Mouse (Mus musculus) CH12.LX (cell line): ENCODE results near the gene Napa. TPM values are rescaled to one million over a fixed set of nuclear protein-coding genes. Genes with fewer than 3 reads are reported as not detected.
A peak's percentile ranks its signal among the peaks of the same experiment; 100 is the strongest.

ENCODE experiments used
- DNase-seq: peaks from one replicate; pipeline ENCODE4 v3.0.0-alpha.2; 2013; ENCODE audit errors: extremely low read depth
- H3K27ac ChIP-seq: 2 replicates; pipeline ENCODE4 v1.5.1; 2012; ENCODE audit warnings: low read depth, mild to moderate bottlenecking, control low read depth, moderate library complexity; ENCODE audit not compliant: insufficient read depth
- H3K27me3 ChIP-seq: replicated peaks from 2 replicates; pipeline ENCODE3; 2012; ENCODE audit warnings: inconsistent platforms
- H3K36me3 ChIP-seq, 2 experiments: replicated peaks in 1 of 2; 2 replicates each; pipeline versions ENCODE3 to v1.6.1; 2012; ENCODE audit warnings: inconsistent platforms in 1 of 2, low read length in 1 of 2, mild to moderate bottlenecking in 1 of 2, mixed read lengths in 1 of 2, moderate library complexity in 1 of 2; ENCODE audit not compliant: control insufficient read depth in 1 of 2, insufficient read depth in 1 of 2
- H3K4me1 ChIP-seq, 2 experiments: 2 replicates each; pipeline ENCODE4 v1.6.1; 2012; ENCODE audit warnings: inconsistent platforms in 1 of 2, moderate library complexity in 1 of 2; ENCODE audit not compliant: insufficient read depth in 2 of 2, control insufficient read depth in 1 of 2
- H3K4me2 ChIP-seq: 2 replicates; pipeline ENCODE4 v1.6.1; 2012; ENCODE audit warnings: low read depth, mild to moderate bottlenecking, control low read depth; ENCODE audit not compliant: poor library complexity, insufficient read depth, severe bottlenecking
- H3K4me3 ChIP-seq, 3 experiments: fragments of 150-350 bp in 1 of 3; sonication (generic) in 1 of 3; replicated peaks in 1 of 3; 2 replicates each; pipeline versions ENCODE3 to v1.5.1; 2011 to 2012; ENCODE audit warnings: low read depth in 2 of 3, low read length in 2 of 3, mild to moderate bottlenecking in 2 of 3, moderate library complexity in 2 of 3, control low read depth in 1 of 3, improper control_type of control experiment in 1 of 3, inconsistent platforms in 1 of 3, mixed read lengths in 1 of 3; ENCODE audit not compliant: poor library complexity in 1 of 3
- H3K79me2 ChIP-seq: replicated peaks from 2 replicates; pipeline ENCODE4 v1.6.1; 2012; ENCODE audit warnings: mild to moderate bottlenecking, moderate library complexity; ENCODE audit not compliant: control insufficient read depth, poor library complexity, insufficient read depth, severe bottlenecking; ENCODE audit errors: extremely low read depth
- H3K9ac ChIP-seq: 2 replicates; pipeline ENCODE4 v1.6.1; 2012; ENCODE audit warnings: low read depth, mild to moderate bottlenecking, control low read depth, moderate library complexity; ENCODE audit not compliant: insufficient read depth
- H3K9me3 ChIP-seq: replicated peaks from 2 replicates; pipeline ENCODE3; 2012; ENCODE audit warnings: low read length, inconsistent platforms, mixed read lengths
- BHLHE40 ChIP-seq: IDR thresholded peaks from 2 replicates; pipeline ENCODE4 v1.6.1; 2011; ENCODE audit warnings: mild to moderate bottlenecking, low read depth, low read length, improper control_type of control experiment
- CTCF ChIP-seq, 2 experiments: IDR thresholded peaks in 1 of 2; conservative IDR thresholded peaks in 1 of 2; 2 replicates each; pipeline ENCODE4 v1.5.1; 2011 to 2012; ENCODE audit warnings: low read depth in 2 of 2, low read length in 2 of 2, improper control_type of control experiment in 1 of 2, inconsistent platforms in 1 of 2, mild to moderate bottlenecking in 1 of 2, moderate library complexity in 1 of 2
- ELF1 ChIP-seq: IDR thresholded peaks from 2 replicates; pipeline ENCODE4 v1.6.1; 2014; ENCODE audit warnings: low read depth, mild to moderate bottlenecking, inconsistent platforms, low read length, improper control_type of control experiment
- EP300 ChIP-seq: IDR thresholded peaks from 2 replicates; pipeline ENCODE4 v1.6.1; 2011; ENCODE audit warnings: low read length, improper control_type of control experiment
- ETS1 ChIP-seq: conservative IDR thresholded peaks from 2 replicates; pipeline ENCODE4 v1.6.1; 2012; ENCODE audit warnings: low read depth, mild to moderate bottlenecking, inconsistent platforms, low read length, improper control_type of control experiment, moderate library complexity
- IRF4 ChIP-seq: IDR thresholded peaks from 2 replicates; pipeline ENCODE4 v1.6.1; 2014; ENCODE audit warnings: low read depth, mild to moderate bottlenecking, inconsistent platforms, low read length, improper control_type of control experiment
- KAT2A ChIP-seq: IDR thresholded peaks from 2 replicates; pipeline ENCODE4 v1.6.1; 2012; ENCODE audit warnings: low read length, improper control_type of control experiment, inconsistent platforms; ENCODE audit not compliant: insufficient replicate concordance
- MAFK ChIP-seq: IDR thresholded peaks from 2 replicates; pipeline ENCODE4 v1.6.1; 2011; ENCODE audit warnings: low read length, improper control_type of control experiment; ENCODE audit not compliant: insufficient replicate concordance
- MAX ChIP-seq: IDR thresholded peaks from 2 replicates; pipeline ENCODE4 v1.6.1; 2011; ENCODE audit warnings: low read length, improper control_type of control experiment
- MEF2A ChIP-seq: IDR thresholded peaks from 2 replicates; pipeline ENCODE4 v1.6.1; 2014; ENCODE audit warnings: low read depth, mild to moderate bottlenecking, inconsistent platforms, low read length, improper control_type of control experiment, borderline replicate concordance
- MXI1 ChIP-seq: IDR thresholded peaks from 2 replicates; pipeline ENCODE4 v1.6.1; 2011; ENCODE audit warnings: mild to moderate bottlenecking, low read depth, low read length, improper control_type of control experiment
- PAX5 ChIP-seq: IDR thresholded peaks from 2 replicates; pipeline ENCODE4 v1.6.1; 2012; ENCODE audit warnings: low read length, inconsistent platforms, mixed read lengths
- SIN3A ChIP-seq: IDR thresholded peaks from 2 replicates; pipeline ENCODE4 v1.6.1; 2012; ENCODE audit warnings: low read length, improper control_type of control experiment, inconsistent platforms
- SMC3 ChIP-seq: IDR thresholded peaks from 2 replicates; pipeline ENCODE4 v1.6.1; 2011; ENCODE audit warnings: low read depth, low read length, improper control_type of control experiment
- TBP ChIP-seq: conservative IDR thresholded peaks from 2 replicates; pipeline ENCODE4 v1.6.1; 2011; ENCODE audit warnings: low read depth, low read length, improper control_type of control experiment
- TCF12 ChIP-seq: IDR thresholded peaks from 2 replicates; pipeline ENCODE4 v1.6.1; 2014; ENCODE audit warnings: low read depth, mild to moderate bottlenecking, inconsistent platforms, low read length, improper control_type of control experiment
- UBTF ChIP-seq: IDR thresholded peaks from 2 replicates; pipeline ENCODE4 v1.6.1; 2012; ENCODE audit warnings: low read depth, mild to moderate bottlenecking, inconsistent platforms, low read length, improper control_type of control experiment, moderate library complexity
- ZC3H11A ChIP-seq: IDR thresholded peaks from 2 replicates; pipeline ENCODE4 v1.6.1; 2012; ENCODE audit warnings: low read depth, mild to moderate bottlenecking, inconsistent platforms, low read length, improper control_type of control experiment
- ZKSCAN1 ChIP-seq: IDR thresholded peaks from 2 replicates; pipeline ENCODE4 v1.6.1; 2012; ENCODE audit warnings: low read depth, inconsistent platforms, low read length, improper control_type of control experiment, borderline replicate concordance
- dilution Hi-C: fragments of 300-500 bp; cut with MboI; formaldehyde crosslinking; loops from 2 replicates; pipeline ENCODE4 v1.14.3; 2020; ENCODE audit warnings: low sequenced_read_pairs; ENCODE audit not compliant: extremely low pct_unique_long_range_greater_than_20kb, extremely low pct_ligation_motif_present
- in situ Hi-C: fragments of 300-500 bp; cut with MboI; formaldehyde crosslinking; loops from 3 replicates; pipeline ENCODE4 v1.14.3; 2019; ENCODE audit warnings: low sequenced_read_pairs, low pct_ligation_motif_present, low pct_unique_long_range_greater_than_20kb, mixed read lengths
- polyA plus RNA-seq: library from polyadenylated mRNA; unstranded; fragments of >175 nt; gene quantifications from 2 replicates; pipeline ENCODE4 v1.2.1, GENCODE M21; 2012; ENCODE audit warnings: low read depth; ENCODE audit not compliant: insufficient read length
- total RNA-seq, 2 experiments: library from RNA; depleted of rRNA; stranded (reverse); fragments of 300-350 nt in 1 of 2; fragments of >200 nt in 1 of 2; gene quantifications; 2 replicates each; pipeline ENCODE4 v1.2.3; 2012 to 2014

Napa gene
- total and polyA plus RNA-seq, 3 experiments: 84.8 to 112 (median 106) TPM

GRCm38 (mm10) chr7:16098021-16099017 lies at the start of gene Napa (continued):
- TF ChIP-seq ELF1: peak; percentile 65

- Histone ChIP-seq H3K9ac (peak overlapping the region; percentile 79), H3K4me1 (peaks cover 20 to 51% of the 10 kb centered on the region in 2 experiments)
- no peak for TF ChIP-seq MAFK
- TF ChIP-seq ZKSCAN1: no peak
- no peak for TF ChIP-seq KAT2A
- TF ChIP-seq MXI1: peak; percentile 19; the same call in 1 of the 2 replicates
- no peak for TF ChIP-seq BHLHE40
- TF ChIP-seq, all 38 proteins: peak for 1
- no peak for DNase-seq
- in situ Hi-C loops: loop anchor here (5.0 kb wide), 1 partner anchor 67 kb away; no protein-coding TSS in a partner anchor
- Histone ChIP-seq H3K27ac (no peak overlapping the region; the same call in 1 of the 2 replicates), H3K4me3 (peak overlapping the region; percentile 79 to 91 (median 79)), H3K36me3 (no peaks in the 10 kb centered on the region), H3K4me2 (peak overlapping the region; percentile 80), H3K9me3 (no peaks in the 10 kb centered on the region), H3K27me3 (no peaks in the 10 kb centered on the region), H3K79me2 (peaks cover 43% of the 10 kb centered on the region)
- dilution Hi-C loops: no loop called here
Observed at GRCm38 (mm10) chr7:16048675-16049575, 49.3 kb upstream of the Napa start.

- dilution Hi-C loops (no loop called here), in situ Hi-C loops (loop anchor here (5.0 kb wide), 1 partner anchor 67 kb away; no protein-coding TSS in a partner anchor)
- Histone ChIP-seq H3K36me3 (no peaks in the 10 kb centered on the region), H3K4me3 (peak overlapping the region; percentile 79 to 91 (median 79)), H3K79me2 (peaks cover 37% of the 10 kb centered on the region), H3K4me1 (peaks cover 22 to 50% of the 10 kb centered on the region in 2 experiments), H3K4me2 (peak overlapping the region; percentile 80), H3K9ac (peak overlapping the region; percentile 79), H3K27ac (0 out of 2 replicates have a peak overlapping the region, but pooled peaks have one; percentile 2), H3K9me3 (no peaks in the 10 kb centered on the region), H3K27me3 (no peaks in the 10 kb centered on the region)
- TF ChIP-seq CTCF (conservative IDR thresholded peaks at IDR 0.05 in 1 of 2, IDR thresholded peaks at IDR 0.05 in 1 of 2; ENCODE audit: low read depth in 2 of 2, low read length in 2 of 2): no peak
- TF ChIP-seq SIN3A: no peak
- no peak for TF ChIP-seq IRF4
- no peak for TF ChIP-seq UBTF
- TF ChIP-seq ZKSCAN1: no peak
- no peak for TF ChIP-seq ELF1
- TF ChIP-seq PAX5: no peak
- no peak for TF ChIP-seq ETS1
- TF ChIP-seq ZC3H11A: no peak
- TF ChIP-seq EP300: no peak
- TF ChIP-seq SMC3: no peak
- TF ChIP-seq MAX: no peak
- no peak for TF ChIP-seq MEF2A
- TF ChIP-seq TBP: no peak
- no peak for TF ChIP-seq TCF12
- peak; percentile 37 for DNase-seq
Observed at GRCm38 (mm10) chr7:16049576-16049915, 48.7 kb upstream of the Napa start.
